Mouse (Mus musculus): ENCODE results near the gene Pcsk5.

GRCm38 (mm10) chr19:17591335-17591734 lies 246.1 kb downstream of the Pcsk5 start:
- TF ChIP-seq CTCF (IDR thresholded peaks at IDR 0.05; ENCODE audit: borderline replicate concordance, insufficient read depth, low read depth, low read length) (no peak), POLR2A (IDR thresholded peaks at IDR 0.05; ENCODE audit: borderline replicate concordance, insufficient read depth, low read length) (no peak)
